Mouse (Mus musculus) heart, postnatal 0 days (tissue): ENCODE results near the gene Os9. TPM values are rescaled to one million over a fixed set of nuclear protein-coding genes. Genes with fewer than 3 reads are reported as not detected.

ENCODE experiments used
- ATAC-seq: fragments of 200-750 bp; cut with Nextera tagmentation; 2 replicates; pipeline ENCODE4 v1.8.0; 2017; ENCODE audit warnings: low read depth, moderate number of reproducible peaks, moderate library complexity; ENCODE audit not compliant: insufficient read depth
- DNase-seq: peaks from one replicate; pipeline ENCODE4 v3.0.0-alpha.2; 2016; ENCODE audit warnings: low spot score
- H3K27ac ChIP-seq: fragments of 300-500 bp; sonication (generic); 2 replicates; pipeline ENCODE4 v1.5.1; 2014; ENCODE audit warnings: low read depth, mild to moderate bottlenecking
- H3K27me3 ChIP-seq: fragments of 300-500 bp; sonication (generic); 2 replicates; pipeline ENCODE4 v1.6.1; 2014; ENCODE audit warnings: low read length, mixed read lengths; ENCODE audit not compliant: control insufficient read depth, insufficient read depth
- H3K36me3 ChIP-seq: fragments of 300-500 bp; sonication (generic); replicated peaks from 2 replicates; pipeline ENCODE4 v1.6.1; 2014; ENCODE audit warnings: low read length, mixed read lengths; ENCODE audit not compliant: control insufficient read depth, insufficient read depth
- H3K4me1 ChIP-seq: fragments of 300-500 bp; sonication (generic); 2 replicates; pipeline ENCODE4 v1.6.1; 2014; ENCODE audit warnings: antibody characterized with exemption; ENCODE audit not compliant: control insufficient read depth, insufficient read depth
- H3K4me2 ChIP-seq: fragments of 300-500 bp; sonication (generic); 2 replicates; pipeline ENCODE4 v1.6.1; 2014; ENCODE audit warnings: low read depth, mild to moderate bottlenecking, low read length, moderate library complexity
- H3K4me3 ChIP-seq: fragments of 300-500 bp; sonication (generic); 2 replicates; pipeline ENCODE4 v1.5.1; 2014; ENCODE audit warnings: low read depth, low read length
- H3K9ac ChIP-seq: fragments of 300-500 bp; sonication (generic); replicated peaks from 2 replicates; pipeline ENCODE4 v1.6.1; 2014; ENCODE audit warnings: low read depth, low read length, mixed read lengths
- H3K9me3 ChIP-seq: fragments of 300-500 bp; sonication (generic); replicated peaks from 2 replicates; pipeline ENCODE4 v1.6.1; 2016; ENCODE audit warnings: low read length; ENCODE audit not compliant: control insufficient read depth
- CTCF ChIP-seq: IDR thresholded peaks from 2 replicates; pipeline ENCODE4 v1.5.1; 2016; ENCODE audit warnings: antibody characterized with exemption, control low read depth, low read depth
- EP300 ChIP-seq: IDR thresholded peaks from 2 replicates; pipeline ENCODE4 v1.6.1; 2016; ENCODE audit warnings: antibody characterized with exemption, low read depth
- WGBS: fragments of 180-500 bp; shearing (Covaris S2); extraction: QIAGEN DNeasy Blood & Tissue Kit; methylation state at CpG from one replicate; pipeline ENCODE4 v1.1.7; 2014; 5-methylcytosine and 5-hydroxymethylcytosine counted together
- polyA plus RNA-seq: library from polyadenylated mRNA; unstranded; fragments of >200 nt; fragmentation: Nextera tagmentation; extraction: Ambion mirVana; gene quantifications from 2 replicates; pipeline ENCODE4 v1.2.1, GENCODE M21; 2015
- total RNA-seq: library from RNA; depleted of rRNA; stranded (reverse); fragments of >200 nt; gene quantifications from 2 replicates; pipeline ENCODE4 v1.2.3, GENCODE M21; 2014; ENCODE audit warnings: low replicate concordance

Os9 gene
- total and polyA plus RNA-seq, 2 experiments from 2014 or later: 39.8 to 40.0 TPM

- no peaks in the 10 kb centered on the region for H3K4me1 ChIP-seq
- DNase-seq: no peak
- no peak overlapping the region for H3K9ac ChIP-seq
- TF ChIP-seq CTCF: no peak
- no peak for TF ChIP-seq EP300
- no peak overlapping the region for H3K27ac ChIP-seq
- H3K36me3 ChIP-seq: no peaks in the 10 kb centered on the region
- no peak overlapping the region for H3K4me2 ChIP-seq
- H3K9me3 ChIP-seq: no peaks in the 10 kb centered on the region
- no peak overlapping the region for H3K4me3 ChIP-seq
- no peaks in the 10 kb centered on the region for H3K27me3 ChIP-seq
- 72% methylated on average over 4 of the region's 4 CpGs for WGBS
- ATAC-seq: no peak
These were observed 8.5 kb upstream of the Os9 start for GRCm38 (mm10) chr10:127129431-127129830.

GRCm38 (mm10) chr10:127127711-127128279 is 6.9 kb upstream of the Os9 start:
- no peak overlapping the region for H3K27ac ChIP-seq
- no peak for ATAC-seq
- WGBS: 66% methylated on average over 7 of the region's 7 CpGs
- no peak overlapping the region for H3K4me2 ChIP-seq
- no peak overlapping the region for H3K4me3 ChIP-seq
- peaks cover 3% of the 10 kb centered on the region; the same call in 1 of the 2 replicates for H3K4me1 ChIP-seq
- H3K36me3 ChIP-seq: no peaks in the 10 kb centered on the region
- TF ChIP-seq EP300 (no peak), CTCF (no peak)
- no peak for DNase-seq
- H3K27me3 ChIP-seq: no peaks in the 10 kb centered on the region
- H3K9me3 ChIP-seq: no peaks in the 10 kb centered on the region
- no peak overlapping the region for H3K9ac ChIP-seq

- no peaks in the 10 kb centered on the region for H3K36me3 ChIP-seq
- H3K9me3 ChIP-seq: no peaks in the 10 kb centered on the region
- H3K9ac ChIP-seq: no peak overlapping the region
- DNase-seq (no peak), ATAC-seq (no peak)
- no peak for TF ChIP-seq EP300
- TF ChIP-seq CTCF: no peak
- H3K4me3 ChIP-seq: no peak overlapping the region
- H3K4me1 ChIP-seq: peaks cover 3% of the 10 kb centered on the region; the same call in 1 of the 2 replicates
- H3K27ac ChIP-seq: no peak overlapping the region
- no peaks in the 10 kb centered on the region for H3K27me3 ChIP-seq
- H3K4me2 ChIP-seq: no peak overlapping the region
- 58% methylated on average over 5 of the region's 5 CpGs for WGBS
These were observed 5.6 kb upstream of the Os9 start for GRCm38 (mm10) chr10:127126579-127126978.

GRCm38 (mm10) chr10:127125210-127126001 is 4.5 kb upstream of the Os9 start:
- Histone ChIP-seq H3K9me3 (no peaks in the 10 kb centered on the region), H3K4me3 (no peak overlapping the region), H3K9ac (no peak overlapping the region), H3K27me3 (no peaks in the 10 kb centered on the region), H3K36me3 (no peaks in the 10 kb centered on the region), H3K4me1 (peaks cover 3% of the 10 kb centered on the region; the same call in 1 of the 2 replicates), H3K4me2 (no peak overlapping the region), H3K27ac (no peak overlapping the region)
- ATAC-seq: no peak
- TF ChIP-seq CTCF: peak; percentile 35; the same call in 1 of the 2 replicates
- TF ChIP-seq EP300: no peak
- no peak for DNase-seq
- WGBS: 65% methylated on average over 9 of the region's 9 CpGs

GRCm38 (mm10) chr10:127123436-127123805 is 2.5 kb upstream of the Os9 start:
- TF ChIP-seq CTCF: peak; percentile 69
- TF ChIP-seq EP300: no peak
- 8% methylated on average over 4 of the region's 4 CpGs for WGBS
- peak overlapping the region; percentile 15 for H3K4me3 ChIP-seq

More at GRCm38 (mm10) chr10:127123436-127123805, 2.5 kb upstream of the Os9 start:
- Histone ChIP-seq H3K27me3 (no peaks in the 10 kb centered on the region), H3K27ac (no peak overlapping the region), H3K36me3 (peaks cover 7% of the 10 kb centered on the region; the same call in 1 of the 2 replicates), H3K4me1 (peaks cover 3% of the 10 kb centered on the region; the same call in 1 of the 2 replicates), H3K4me2 (peak overlapping the region; percentile 53), H3K9ac (no peak overlapping the region), H3K9me3 (no peaks in the 10 kb centered on the region)
- peak; percentile 39 for DNase-seq
- no peak for ATAC-seq
